Mouse (Mus musculus) granulocyte monocyte progenitor cell, adult 5-6 weeks (primary cell): Measurements from ENCODE around the gene Fut11. TPM values are rescaled to one million over a fixed set of nuclear protein-coding genes. Genes with fewer than 3 reads are reported as not detected.

Experiments
- ATAC-seq: replicated peaks from 2 replicates; pipeline ENCODE4 v1.8.0; 2016; ENCODE audit warnings: mild to moderate bottlenecking, moderate TSS enrichment, inconsistent platforms; ENCODE audit not compliant: poor library complexity, severe bottlenecking
- total RNA-seq, 2 experiments: library from RNA; stranded (forward) in 1 of 2; stranded (reverse) in 1 of 2; fragments of 200-712, 200-1000 nt in 1 of 2; fragments of >200 nt in 1 of 2; fragmentation: Nextera tagmentation in 1 of 2; gene quantifications; 2 replicates each; pipeline ENCODE4 v1.2.3; 2014 to 2017

Gene Fut11
- total RNA-seq, 2 experiments from 2014 or later: 9.3 TPM

- no peak for ATAC-seq
Measured at GRCm38 (mm10) chr14:20708239-20708638, 13.5 kb downstream of the Fut11 start.

DNA sequence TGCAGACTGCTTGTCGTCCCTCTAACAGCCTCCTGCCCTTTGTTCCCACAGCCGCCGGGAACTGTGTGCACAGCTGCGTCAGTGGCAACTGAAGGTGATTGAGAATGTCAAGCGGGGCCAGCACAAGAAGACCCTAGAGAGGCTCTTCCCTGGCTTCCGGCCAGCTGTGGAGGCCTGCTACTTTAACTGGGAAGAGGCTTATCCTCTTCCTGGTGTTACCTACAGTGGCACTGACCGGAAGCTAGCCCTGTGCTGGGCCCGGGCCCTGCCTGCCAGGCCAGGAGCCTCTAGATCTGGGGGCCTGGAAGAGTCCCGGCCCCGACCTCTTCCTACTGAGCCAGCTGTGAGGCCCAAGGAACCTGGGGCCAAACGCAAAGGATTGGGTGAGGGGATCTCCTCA lies 19.1 kb downstream of the Fut11 start:
- no peak for ATAC-seq

DNA sequence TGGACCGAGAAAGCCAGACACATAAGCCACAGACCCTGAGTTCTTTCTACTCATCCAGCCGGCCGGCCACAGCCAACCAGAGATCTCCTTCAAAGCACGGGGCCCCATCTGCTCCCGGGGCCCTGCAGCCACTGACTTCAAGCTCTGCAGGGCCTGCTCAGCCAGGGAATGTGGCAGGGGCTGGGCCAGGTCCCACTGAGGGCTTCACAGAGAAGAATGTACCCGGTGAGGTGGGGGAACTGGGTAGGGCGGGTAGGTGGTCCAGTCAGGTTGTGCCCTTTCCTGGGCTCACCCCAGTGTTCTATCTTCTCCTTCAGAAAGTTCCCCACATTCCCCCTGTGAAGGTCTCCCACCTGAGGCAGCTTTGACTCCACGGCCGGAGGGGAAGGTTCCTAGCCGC lies 23.7 kb downstream of the Fut11 start:
- ATAC-seq: no peak

- no peak for ATAC-seq
Measured at GRCm38 (mm10) chr14:20719767-20720166, 25.0 kb downstream of the Fut11 start.

DNA sequence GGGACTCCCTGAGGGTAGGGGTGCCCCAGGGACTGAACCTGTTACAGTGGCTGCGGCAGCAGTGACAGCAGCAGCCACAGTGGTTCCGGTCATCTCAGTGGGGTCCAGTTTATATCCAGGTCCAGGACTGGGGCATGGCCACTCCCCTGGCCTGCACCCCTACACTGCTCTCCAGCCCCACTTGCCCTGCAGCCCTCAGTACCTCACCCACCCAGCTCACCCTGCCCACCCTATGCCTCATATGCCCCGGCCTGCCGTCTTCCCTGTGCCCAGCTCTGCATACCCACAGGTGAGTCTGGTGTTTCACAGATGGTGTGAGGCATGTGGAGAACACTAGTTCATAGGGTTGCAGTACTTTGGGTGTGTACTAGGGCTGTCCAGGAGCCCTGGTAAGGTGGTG lies 26.6 kb downstream of the Fut11 start:
- no peak for ATAC-seq

DNA sequence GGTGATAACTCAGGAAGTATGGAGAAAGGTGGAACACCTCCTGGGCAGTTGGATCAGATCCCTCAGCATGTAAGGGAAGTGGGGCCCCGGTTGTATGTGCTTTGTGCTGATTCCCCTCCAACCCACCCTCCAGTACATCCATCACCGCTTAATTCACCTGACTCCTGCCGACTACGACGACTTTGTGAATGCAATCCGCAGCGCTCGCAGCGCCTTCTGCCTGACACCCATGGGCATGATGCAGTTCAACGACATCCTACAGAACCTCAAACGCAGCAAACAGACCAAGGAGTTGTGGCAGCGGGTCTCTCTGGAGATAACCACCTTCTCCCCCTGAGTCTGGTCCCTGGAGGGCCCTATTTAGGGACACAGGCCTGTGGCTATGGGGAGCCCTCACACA lies 28.2 kb downstream of the Fut11 start:
- no peak for ATAC-seq

DNA sequence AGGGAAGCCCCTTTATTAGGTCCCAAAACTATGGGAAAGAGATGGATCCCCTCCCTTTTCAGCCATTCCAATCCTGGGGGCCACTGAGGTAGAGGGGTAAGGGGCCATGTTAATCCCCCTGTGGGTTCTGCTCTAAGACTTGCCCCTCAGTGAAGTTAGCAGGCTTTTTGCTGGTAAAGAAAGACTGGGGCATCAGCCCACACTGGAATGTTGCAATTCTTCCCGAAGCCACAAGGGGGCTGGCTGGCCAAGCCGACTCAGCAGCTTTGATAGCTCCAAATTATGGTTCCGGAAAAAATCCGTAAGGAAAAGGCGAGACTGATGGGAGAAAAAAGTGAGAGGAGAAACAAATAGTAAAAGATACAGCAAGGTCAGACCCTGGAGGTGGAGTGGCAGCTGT lies 29.3 kb downstream of the Fut11 start:
- no peak; the same call in 1 of the 2 replicates for ATAC-seq

GRCm38 (mm10) chr14:20725660-20726339 lies 31.0 kb downstream of the Fut11 start:
- no peak for ATAC-seq

GRCm38 (mm10) chr14:20729871-20730270 lies 35.1 kb downstream of the Fut11 start:
- ATAC-seq: no peak

DNA sequence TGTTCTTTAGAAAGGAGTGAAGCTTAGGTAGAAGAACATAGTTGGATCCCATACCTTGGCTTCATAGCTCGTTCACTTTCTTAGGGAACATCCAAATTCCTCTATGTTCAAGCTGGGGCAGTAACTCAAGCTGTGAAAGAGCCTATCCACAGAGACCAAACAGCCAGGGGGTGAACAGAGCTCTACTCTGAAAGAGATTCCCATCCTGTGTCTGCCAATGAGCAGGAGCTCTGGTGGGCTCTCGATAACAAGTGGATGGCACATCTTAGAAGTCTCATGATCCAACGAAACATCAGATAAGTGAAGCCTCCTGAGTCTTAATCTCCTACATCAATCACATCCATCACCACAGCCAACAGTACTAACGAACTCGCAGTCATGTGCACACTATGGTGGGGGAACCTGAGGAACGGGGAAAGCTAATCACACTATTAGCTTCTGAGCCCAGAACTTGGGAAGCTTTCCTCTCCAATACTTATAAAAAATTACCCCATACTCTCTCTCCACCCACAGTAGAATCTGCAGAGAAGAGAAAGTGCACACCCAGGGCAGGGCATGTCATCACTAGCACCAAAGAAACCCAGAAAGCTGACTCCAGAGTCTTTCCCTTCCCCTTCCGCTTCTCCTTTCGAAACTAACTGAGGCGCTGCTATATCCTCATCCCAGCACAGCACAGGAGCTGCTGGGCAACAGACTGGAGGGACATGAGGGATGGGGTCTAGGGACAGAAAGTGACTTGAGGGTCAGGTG lies 36.3 kb downstream of the Fut11 start:
- peak; percentile 13; the same call in 1 of the 2 replicates for ATAC-seq

- ATAC-seq: peak; percentile 33
Measured at GRCm38 (mm10) chr14:20733041-20733951, 38.5 kb downstream of the Fut11 start.

DNA sequence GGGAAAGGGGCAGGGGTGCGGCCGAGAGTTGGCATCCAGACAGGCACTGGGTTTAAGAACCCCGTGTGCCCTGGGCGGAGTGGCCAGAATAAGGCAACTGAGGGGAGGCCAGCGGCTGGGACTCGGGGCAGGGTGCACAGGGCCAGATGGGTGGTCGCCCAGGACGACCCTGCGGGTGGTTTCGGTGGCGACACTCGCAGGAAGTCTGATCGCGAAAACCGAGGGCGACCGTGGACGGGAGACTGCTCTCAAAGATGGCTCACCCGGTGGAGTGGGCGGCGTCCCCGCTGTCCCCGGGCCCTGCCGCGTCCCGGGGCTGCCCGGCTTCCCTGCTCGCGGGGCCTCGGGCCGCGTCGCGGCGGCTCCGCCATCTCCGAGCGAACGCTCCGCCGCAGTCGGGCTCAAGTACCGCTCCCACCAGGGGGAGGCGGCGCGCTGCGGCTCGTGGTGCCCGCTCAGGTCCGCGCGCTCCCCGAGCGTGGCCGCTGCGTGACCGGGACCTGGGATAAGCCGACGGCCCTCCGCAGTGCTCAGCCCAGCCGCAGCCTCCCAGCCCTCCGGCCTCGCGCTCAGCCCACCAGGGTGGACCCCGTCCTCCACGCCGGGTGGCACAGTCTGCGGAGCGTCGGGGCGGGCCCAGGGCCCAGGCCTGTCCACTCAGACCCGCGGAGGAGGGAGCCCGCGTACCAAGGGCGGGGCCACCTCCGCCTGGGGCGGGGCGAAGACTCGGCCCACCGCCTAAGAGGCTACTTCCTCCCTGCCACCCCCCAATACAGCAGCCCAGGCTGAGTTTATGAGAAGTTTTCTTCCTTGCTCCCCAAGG lies 39.4 kb downstream of the Fut11 start, which contains the start of gene Ndst2:
Gene Ndst2, minus strand, starts transcription at position 611 of the 823 bp plus-strand sequence.
- peak; percentile 88 for ATAC-seq

- no peak for ATAC-seq
Measured at GRCm38 (mm10) chr14:20735052-20735451, 40.3 kb downstream of the Fut11 start.

GRCm38 (mm10) chr14:20735892-20736390 lies 41.2 kb downstream of the Fut11 start:
- no peak for ATAC-seq

DNA sequence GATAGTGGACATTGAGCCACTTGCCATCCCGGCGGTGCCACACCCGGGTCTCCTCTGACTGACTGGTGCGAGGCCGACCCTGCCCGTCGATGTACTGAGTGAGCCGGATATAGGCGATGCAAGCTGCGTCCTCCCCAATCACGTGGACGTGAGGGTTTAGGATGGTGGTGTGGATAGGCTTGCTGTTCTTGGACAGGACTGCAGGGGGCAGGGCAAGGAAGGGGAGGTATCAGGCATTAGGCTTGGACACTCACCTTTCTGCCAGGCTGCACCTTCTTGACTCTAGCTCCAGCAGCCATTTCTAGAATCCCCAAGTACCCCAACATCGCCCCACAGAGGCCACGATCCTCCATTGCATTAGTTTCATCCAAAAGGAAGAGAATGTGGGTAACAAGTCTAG lies 42.5 kb downstream of the Fut11 start:
- peak; percentile 54 for ATAC-seq

DNA sequence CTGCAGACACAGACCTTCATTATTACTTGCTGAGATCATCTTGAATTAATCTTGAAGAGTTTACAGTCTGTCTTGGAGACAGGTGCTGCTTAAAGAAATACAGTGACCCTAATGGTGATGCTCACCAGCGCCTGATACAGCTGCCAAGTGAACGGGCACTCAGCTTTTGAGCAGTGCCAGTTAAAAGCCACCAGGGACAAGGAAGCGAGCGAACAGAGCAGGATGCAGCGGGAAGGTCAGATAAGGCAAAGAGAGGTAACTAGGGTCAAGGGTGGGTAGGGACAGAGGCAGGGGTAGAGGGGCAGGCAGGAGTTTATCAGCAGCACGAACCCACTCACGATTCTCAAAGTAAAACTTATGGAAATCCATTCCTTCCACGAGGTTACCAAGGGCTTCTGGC lies 43.7 kb downstream of the Fut11 start:
- no peak for ATAC-seq

GRCm38 (mm10) chr14:20741301-20741700 lies 46.5 kb downstream of the Fut11 start:
- no peak for ATAC-seq

DNA sequence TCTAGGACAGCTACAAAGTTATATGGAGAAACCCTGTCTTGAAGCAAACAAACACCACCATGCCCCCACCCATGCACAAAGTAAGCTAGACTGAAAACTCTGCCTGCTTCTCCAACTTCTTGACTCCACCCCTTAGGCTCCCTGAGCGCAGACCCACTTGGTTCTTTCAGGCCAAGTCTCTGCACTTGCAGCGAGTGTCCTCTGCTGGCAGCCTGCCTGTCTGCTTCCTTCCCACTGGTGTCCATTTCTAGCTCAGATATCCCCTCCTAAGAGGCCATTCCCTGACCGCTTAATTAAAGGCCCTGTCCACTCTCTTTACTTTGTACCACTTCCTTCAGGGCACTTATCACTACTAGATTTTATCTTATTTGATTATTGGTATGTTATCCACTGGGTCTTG lies 48.8 kb downstream of the Fut11 start:
- no peak for ATAC-seq

GRCm38 (mm10) chr14:20746935-20747334 lies 52.2 kb downstream of the Fut11 start:
- no peak for ATAC-seq

DNA sequence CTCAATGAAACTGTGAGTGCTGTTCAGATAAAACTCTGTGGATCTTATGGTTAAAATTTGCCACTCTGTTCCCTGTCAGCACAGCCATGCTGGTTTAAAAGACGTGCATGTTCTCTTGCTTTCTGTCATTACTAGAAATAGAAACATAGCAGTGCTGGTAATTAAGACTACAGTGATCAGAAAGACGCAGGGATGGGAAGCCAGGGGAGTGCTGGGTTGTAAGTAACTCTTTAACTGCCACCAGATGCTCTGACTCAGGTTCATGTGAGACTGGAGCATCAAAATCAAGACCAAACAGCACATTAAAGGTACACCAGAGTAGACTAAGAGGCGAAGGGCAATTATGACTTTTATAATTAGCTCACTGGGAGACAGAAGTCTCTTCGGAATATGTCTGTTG lies 53.6 kb downstream of the Fut11 start:
- ATAC-seq: no peak
